Mouse (Mus musculus): Measurements from ENCODE around the gene Cdca4.

Cdca4 gene

GRCm38 (mm10) chr12:112799237-112799970 is 29.8 kb downstream of the Cdca4 start:
- no peak for DNase-seq (ENCODE audit: low read depth, low spot score)

- no peak for DNase-seq (ENCODE audit: low read depth, low spot score)
Observed at GRCm38 (mm10) chr12:112798716-112799115, 30.5 kb downstream of the Cdca4 start.

- no peak for DNase-seq (ENCODE audit: low read depth, low spot score)
Observed at GRCm38 (mm10) chr12:112798332-112798681, 30.9 kb downstream of the Cdca4 start.

GRCm38 (mm10) chr12:112797672-112798331 is 31.4 kb downstream of the Cdca4 start:
- DNase-seq (ENCODE audit: low read depth, low spot score), result no peak

GRCm38 (mm10) chr12:112796551-112797510 is 32.4 kb downstream of the Cdca4 start:
- DNase-seq (ENCODE audit: low read depth, low spot score), result no peak

GRCm38 (mm10) chr12:112795466-112796104 is 33.6 kb downstream of the Cdca4 start:
- DNase-seq (ENCODE audit: low read depth, low spot score), result no peak

GRCm38 (mm10) chr12:112794998-112795397 is 34.2 kb downstream of the Cdca4 start:
- no peak for DNase-seq (ENCODE audit: low read depth, low spot score)

GRCm38 (mm10) chr12:112794356-112794816 is 34.8 kb downstream of the Cdca4 start:
- DNase-seq (ENCODE audit: low read depth, low spot score), result no peak

- no peak for DNase-seq (ENCODE audit: low read depth, low spot score)
Observed at GRCm38 (mm10) chr12:112793601-112794355, 35.4 kb downstream of the Cdca4 start.

- DNase-seq (ENCODE audit: low read depth, low spot score), result no peak
Observed at GRCm38 (mm10) chr12:112791026-112791425, 38.2 kb downstream of the Cdca4 start.

- DNase-seq (ENCODE audit: low read depth, low spot score), result no peak
Observed at GRCm38 (mm10) chr12:112774481-112774880, 54.7 kb downstream of the Cdca4 start.

GRCm38 (mm10) chr12:112774026-112774425 is 55.2 kb downstream of the Cdca4 start:
- DNase-seq (ENCODE audit: low read depth, low spot score), result no peak

- DNase-seq (ENCODE audit: low read depth, low spot score), result no peak
Observed at GRCm38 (mm10) chr12:112773366-112773765, 55.9 kb downstream of the Cdca4 start.

- DNase-seq (ENCODE audit: low read depth, low spot score), result no peak
Observed at GRCm38 (mm10) chr12:112772306-112772705, 56.9 kb downstream of the Cdca4 start.

- DNase-seq (ENCODE audit: low read depth, low spot score), result no peak
Observed at GRCm38 (mm10) chr12:112770396-112770795, 58.8 kb downstream of the Cdca4 start.

All from WW6 (cell line).